Mouse (Mus musculus) thymus, postnatal 36 days (tissue): ENCODE data around the gene Slc10a7.
"Not testable (repeated sequence)": the region's sequence is repeated elsewhere in the genome, so short reads cannot be mapped to it uniquely, and the experiment has no call there.

Experiments
- DNase-seq, 2 experiments: peaks; one replicate each; pipeline ENCODE4 v3.0.0; 2022; ENCODE audit warnings: mixed read lengths in 2 of 2

Gene Slc10a7

GRCm38 (mm10) chr8:78678541-78679219 is 169.5 kb downstream of the Slc10a7 start:
- no peak for DNase-seq

- DNase-seq: no peak
These were observed 181.6 kb downstream of the Slc10a7 start for GRCm38 (mm10) chr8:78690795-78691194.

- DNase-seq: no peak
These were observed 189.2 kb downstream of the Slc10a7 start for GRCm38 (mm10) chr8:78698331-78698741.

- DNase-seq: no peak
These were observed 194.1 kb downstream of the Slc10a7 start for GRCm38 (mm10) chr8:78703068-78703820.

- DNase-seq: no peak
These were observed 196.8 kb downstream of the Slc10a7 start for GRCm38 (mm10) chr8:78705980-78706379.

GRCm38 (mm10) chr8:78709948-78710644 is 200.9 kb downstream of the Slc10a7 start:
- no peak for DNase-seq

- DNase-seq: no peak
These were observed 201.8 kb downstream of the Slc10a7 start for GRCm38 (mm10) chr8:78710961-78711360.

- DNase-seq: no peak
These were observed 205.7 kb downstream of the Slc10a7 start for GRCm38 (mm10) chr8:78714880-78715279.

GRCm38 (mm10) chr8:78716546-78716945 is 207.4 kb downstream of the Slc10a7 start:
- DNase-seq: no peak

- DNase-seq: not testable (repeated sequence)
These were observed 208.0 kb downstream of the Slc10a7 start for GRCm38 (mm10) chr8:78717191-78717590.

GRCm38 (mm10) chr8:78719279-78720040 is 210.3 kb downstream of the Slc10a7 start:
- DNase-seq: no peak

- no peak for DNase-seq
These were observed 210.9 kb downstream of the Slc10a7 start for GRCm38 (mm10) chr8:78720041-78720414.

GRCm38 (mm10) chr8:78721576-78721975 is 212.4 kb downstream of the Slc10a7 start:
- no peak for DNase-seq

GRCm38 (mm10) chr8:78722201-78722600 is 213.1 kb downstream of the Slc10a7 start:
- no peak for DNase-seq

GRCm38 (mm10) chr8:78724832-78725231 is 215.7 kb downstream of the Slc10a7 start:
- no peak for DNase-seq

- no peak for DNase-seq
These were observed 219.1 kb downstream of the Slc10a7 start for GRCm38 (mm10) chr8:78728240-78728639.

- DNase-seq: no peak
These were observed 223.3 kb downstream of the Slc10a7 start for GRCm38 (mm10) chr8:78732410-78732809.

GRCm38 (mm10) chr8:78732995-78733512 is 223.9 kb downstream of the Slc10a7 start:
- DNase-seq: no peak

- DNase-seq: no peak
These were observed 225.8 kb downstream of the Slc10a7 start for GRCm38 (mm10) chr8:78734721-78735517.

- DNase-seq: no peak
These were observed 229.2 kb downstream of the Slc10a7 start for GRCm38 (mm10) chr8:78738304-78738703.

GRCm38 (mm10) chr8:78740936-78741335 is 231.8 kb downstream of the Slc10a7 start:
- no peak for DNase-seq

- no peak for DNase-seq
These were observed 232.3 kb downstream of the Slc10a7 start for GRCm38 (mm10) chr8:78741496-78741895.
